Mouse (Mus musculus) retina, postnatal 1 day (tissue): ENCODE data around the gene Kif26b.

ENCODE experiments used
- DNase-seq: peaks from one replicate; pipeline ENCODE4 v3.0.0-alpha.2; 2012

Kif26b gene

DNA sequence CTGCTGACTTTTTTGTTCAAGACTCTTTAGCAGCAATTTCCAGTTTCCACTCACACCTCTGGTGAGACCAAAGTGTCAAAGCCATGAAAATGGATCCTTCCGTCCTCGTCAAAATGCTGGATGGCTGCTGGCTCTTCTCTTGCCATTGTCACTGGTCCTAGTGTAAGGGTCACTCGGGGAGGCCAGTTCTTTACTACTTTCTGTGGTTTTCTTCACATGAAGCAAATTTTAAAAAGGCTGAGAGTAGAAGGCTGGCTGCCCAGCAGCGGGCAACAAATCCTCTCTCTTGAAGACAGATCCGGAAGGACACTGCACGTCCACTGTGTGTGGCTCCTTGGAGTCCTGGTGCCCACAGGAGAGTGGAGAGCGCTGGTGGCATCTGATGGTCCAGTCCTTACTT, 265.9 kb downstream of the Kif26b start:
- no peak for DNase-seq

DNA sequence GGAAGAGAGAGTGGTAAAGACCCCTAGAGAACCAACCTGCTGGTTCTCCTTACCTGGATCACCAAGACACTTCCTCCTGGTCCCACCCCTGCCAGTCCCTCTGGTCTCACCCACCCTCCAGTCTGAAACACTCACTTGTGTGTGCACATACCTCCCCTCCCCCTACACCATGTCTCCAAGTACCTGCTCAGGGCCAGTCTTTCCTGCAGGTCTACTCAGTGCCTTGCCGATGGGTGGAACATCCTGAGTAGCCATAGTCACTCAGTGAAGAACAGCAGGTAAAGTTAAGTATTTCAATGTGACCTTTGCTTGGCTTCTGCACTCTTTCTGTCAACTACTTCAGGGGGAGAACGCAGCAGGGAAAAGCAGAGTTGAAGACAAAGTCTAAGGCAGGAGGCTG, 268.5 kb downstream of the Kif26b start:
- DNase-seq: no peak

DNA sequence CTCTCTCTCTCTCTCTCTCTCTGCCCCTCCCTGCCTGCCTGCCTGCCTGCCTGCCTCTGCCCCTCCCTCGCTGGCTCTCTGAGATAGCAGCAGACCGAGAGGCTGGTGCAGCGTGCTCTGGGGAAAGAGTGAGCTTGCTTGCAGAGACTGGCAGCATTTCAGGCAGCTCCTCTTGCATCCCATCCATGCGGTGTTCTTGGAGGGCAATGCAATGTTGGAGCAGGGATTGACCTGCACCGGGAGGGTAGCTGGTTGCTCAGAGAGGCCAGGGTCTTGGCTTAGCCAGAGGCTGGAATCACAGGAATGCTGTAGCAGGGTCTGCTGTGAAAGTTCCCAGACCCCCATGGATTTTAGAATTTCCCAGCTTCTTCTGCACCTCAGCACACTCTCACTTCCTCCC, 269.4 kb downstream of the Kif26b start:
- peak; percentile 47 for DNase-seq

DNA sequence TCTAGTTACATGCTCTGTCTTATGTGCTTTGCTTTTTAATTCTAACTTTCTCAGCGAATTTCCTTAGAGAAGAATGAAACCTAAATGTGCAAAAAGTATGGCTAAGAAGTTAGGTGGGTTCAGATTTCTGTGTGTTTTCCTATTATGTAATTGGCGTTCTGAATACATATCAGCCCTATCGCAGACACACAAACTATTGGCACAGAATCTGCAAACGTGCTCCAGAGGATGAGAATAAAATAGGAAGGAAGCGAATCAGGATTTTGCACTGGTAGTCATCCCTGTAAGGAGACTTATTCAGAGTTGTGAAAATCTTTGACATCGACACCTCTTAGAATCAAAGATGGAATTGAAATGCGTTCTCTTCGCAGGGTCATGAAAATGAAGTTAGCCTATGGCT, 270.0 kb downstream of the Kif26b start:
- no peak for DNase-seq

DNA sequence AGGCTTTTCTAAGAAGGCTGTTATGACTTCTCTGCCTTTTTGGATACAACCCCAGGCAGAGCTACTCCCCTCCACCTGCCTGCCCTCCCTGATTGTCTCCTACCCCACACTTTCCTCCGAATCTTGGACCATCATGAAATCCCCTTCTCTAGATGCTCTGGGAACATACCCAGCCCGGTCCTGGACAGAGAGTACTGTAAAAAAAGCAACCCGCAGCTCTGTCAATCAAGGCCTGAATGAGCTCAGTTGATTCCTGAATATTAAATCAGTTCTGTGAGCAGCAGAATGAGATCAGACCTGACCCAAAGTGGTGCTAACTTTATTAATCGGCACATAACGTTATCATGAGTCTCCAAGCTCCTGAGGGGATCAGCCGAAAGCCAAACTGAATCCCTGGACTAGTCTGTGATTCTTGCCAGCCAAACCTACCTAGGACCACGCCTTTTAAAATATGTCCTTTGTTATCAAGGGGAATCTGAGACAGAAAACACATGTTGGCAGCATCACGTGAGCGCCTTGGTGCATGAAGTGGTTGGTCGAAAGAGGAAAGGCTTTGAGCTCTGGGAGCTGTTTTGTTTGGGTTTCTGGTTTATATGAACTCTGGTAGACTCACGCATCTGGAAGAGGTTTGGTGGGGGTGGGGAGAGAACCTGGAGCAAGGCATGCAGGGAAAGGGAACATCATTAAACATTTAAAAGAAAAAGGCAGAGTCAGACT, 271.1 kb downstream of the Kif26b start:
- DNase-seq: no peak

DNA sequence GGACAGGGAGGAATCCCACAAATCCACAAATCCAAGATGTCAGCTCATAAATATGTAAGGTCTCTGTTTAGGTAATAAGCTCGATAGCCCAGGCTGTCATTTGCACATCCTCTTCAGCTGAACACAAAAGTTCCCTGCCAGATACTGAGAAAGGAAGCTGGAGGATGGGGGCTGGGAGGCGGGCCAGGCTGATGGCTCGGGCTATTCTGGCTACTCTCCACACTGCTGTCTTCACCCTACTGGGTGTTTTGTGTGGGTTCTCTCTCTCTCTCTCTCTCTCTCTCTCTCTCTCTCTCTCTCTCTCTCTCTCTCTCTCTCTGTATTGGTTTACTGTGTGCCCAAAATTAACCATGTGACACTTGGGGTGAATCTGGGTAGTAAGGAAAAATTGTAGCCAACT, 274.2 kb downstream of the Kif26b start:
- no peak for DNase-seq

DNA sequence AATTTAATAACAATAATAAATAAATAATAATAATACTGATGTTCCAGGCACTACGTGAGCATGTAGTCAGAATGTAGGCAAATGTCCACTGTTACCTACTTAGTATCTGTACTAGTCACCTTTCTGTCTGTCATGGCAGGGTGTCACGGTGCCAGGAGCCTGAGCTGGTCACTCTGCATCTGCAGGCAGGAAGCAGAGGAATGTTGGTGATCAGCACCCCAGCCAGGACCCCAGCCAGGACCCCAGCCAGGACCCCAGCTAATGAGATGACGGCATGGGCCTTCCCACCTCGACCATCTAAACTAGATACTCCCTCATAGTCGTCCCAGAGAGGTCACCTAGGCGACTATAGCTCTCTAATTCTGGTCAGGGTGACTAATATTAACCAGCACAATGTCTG, 288.6 kb downstream of the Kif26b start:
- DNase-seq: no peak

DNA sequence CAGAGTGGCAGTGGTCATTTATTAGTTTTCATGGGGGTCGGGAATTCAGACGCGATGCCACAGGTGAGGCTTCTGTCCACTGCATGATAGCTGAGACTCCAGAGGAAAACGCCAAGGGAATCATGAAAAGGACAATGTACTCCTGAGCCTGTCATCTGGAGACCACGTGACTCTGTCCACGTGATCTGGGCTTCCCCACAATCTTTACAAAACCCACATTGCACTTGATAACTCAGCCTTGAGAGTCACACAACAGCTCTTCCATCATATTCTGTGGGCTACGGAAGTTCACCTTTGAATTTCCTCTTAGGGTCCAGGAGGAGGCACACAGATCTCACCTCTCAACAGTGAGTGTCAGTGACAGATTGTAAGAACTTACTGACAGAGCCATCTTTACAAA, 290.1 kb downstream of the Kif26b start:
- no peak for DNase-seq

DNA sequence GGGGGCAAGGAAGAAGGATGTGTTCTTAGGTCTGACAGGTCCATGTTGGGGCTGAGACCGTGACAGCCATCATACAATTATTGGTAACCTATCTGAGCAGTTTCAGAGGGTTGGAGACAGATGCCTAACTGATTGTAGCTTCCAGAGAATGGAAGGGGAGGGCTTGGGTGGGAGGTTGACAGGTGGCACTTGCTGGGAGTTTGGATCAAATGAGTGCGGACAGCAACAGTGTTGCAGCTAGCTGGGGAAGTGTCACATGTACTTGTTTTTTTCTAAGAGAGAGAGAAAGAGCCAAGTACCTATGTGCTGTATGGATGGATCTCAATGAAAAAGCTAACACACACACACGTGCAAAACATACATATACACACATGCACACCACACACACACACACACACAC, 291.2 kb downstream of the Kif26b start:
- no peak for DNase-seq

DNA sequence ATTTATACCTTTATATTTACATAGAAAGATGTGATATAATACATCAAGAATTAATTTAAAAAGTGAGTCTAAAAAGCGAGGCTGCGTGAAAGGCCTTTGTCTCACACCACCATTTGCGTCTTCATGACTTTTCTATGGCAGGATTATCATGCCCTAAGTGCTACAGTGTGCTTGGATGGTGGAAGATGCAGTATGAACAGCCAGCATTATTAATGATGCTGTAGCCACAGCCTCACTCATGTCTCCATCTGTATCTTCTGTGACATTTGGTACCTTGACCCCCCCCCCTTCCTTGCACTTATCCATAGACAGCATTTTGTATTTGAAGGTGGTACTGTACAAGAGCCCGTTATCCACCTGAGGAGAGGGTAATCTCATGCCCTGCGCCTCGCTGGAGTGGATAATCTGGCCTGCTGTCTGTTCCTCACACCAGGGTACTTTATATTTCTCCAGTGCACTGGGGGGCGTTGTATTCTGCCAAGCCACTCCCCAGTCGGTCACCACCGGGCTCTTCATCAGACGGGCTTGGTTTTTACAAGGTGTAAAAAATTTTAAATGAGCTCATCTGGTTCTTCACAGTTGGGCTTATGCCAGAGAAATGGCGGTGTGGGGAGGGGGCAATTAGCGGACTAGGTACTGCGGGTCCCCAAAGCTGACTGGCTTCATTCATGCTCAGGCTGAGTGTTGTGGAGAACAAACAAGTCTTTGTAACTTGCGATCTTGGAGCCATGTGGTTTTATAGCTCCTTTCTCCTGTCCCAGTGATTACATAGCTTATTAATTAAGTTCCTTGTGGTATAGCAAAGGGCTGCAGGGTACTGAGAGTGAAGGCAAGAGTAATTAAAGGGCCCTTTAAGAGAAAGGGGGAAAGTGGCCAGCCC, 291.9 kb downstream of the Kif26b start:
- peak; percentile 93 for DNase-seq

DNA sequence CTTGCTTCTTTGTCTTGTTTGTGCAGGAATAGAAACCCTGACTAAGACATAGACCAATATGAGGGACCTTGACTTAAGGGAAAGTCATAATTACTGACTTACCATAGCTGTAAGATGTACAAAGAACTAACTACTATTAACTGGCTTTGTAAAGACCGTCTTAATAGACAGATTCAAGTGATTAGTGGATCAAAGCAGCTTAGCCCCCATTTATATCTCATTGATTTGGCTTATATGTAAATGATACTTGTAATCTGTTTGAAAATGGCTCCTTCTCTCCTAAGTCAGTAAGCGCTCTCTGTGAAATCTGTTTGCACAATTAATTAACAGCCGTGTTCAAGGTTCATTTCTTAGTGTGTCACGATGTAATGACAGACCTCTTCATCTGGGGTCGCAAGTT, 295.9 kb downstream of the Kif26b start:
- DNase-seq: peak; percentile 85

DNA sequence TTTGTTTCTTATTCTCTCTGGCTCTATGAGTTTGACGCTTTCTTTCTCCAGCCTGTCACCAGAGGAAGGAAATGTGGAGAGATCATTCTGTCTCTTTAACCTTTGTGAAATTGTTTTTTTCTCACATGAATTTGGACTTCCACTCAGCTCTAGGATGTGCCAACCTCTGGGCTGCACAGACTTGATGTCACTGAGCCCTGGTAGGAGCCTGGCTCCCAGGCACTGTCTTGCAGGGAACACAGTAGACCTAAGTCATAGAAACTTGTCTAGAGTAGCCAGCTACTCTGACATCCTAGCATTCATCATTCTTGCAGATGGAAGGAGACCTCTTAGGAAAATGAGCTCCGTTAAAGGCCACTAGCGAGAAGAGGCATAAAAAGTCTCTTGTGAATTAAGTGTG, 298.3 kb downstream of the Kif26b start:
- DNase-seq: no peak

DNA sequence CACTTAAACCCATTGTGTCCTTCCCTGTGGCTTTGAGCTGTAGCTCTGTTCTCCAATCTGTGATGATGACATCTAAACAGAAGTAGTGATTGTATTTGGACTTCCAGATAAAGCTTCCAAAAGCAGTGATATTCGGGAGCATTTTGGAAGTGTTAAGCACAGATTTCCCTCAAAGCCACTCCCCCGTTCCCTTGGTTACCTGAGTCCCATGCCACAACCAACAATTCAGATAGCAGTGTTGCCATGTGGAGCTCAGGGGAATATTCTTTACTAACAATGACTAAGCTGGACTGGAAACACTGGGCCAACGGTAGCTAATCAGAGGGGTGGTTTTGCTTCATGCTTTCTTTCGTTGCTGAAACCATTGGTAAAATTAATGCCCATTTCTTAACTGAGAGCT, 300.5 kb downstream of the Kif26b start:
- no peak for DNase-seq

DNA sequence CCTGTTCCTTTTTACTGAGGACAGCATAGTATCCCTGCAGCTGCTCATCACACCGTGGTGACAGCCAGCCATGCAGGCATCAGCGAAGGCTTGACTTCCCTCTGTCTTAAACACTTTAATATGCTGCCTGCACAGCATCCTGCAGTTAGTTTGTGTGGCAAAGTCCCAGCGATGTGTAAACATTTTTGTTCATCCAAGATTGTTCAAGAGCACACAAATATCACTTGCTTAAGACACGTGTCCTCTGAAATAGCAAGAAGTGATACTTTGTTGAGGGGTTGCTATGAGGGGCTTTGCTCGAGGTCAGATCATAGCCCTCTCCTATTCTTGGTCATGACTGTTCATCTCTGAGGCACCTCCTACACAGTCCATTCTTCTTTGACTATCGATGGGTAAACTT, 303.6 kb downstream of the Kif26b start:
- DNase-seq: no peak

DNA sequence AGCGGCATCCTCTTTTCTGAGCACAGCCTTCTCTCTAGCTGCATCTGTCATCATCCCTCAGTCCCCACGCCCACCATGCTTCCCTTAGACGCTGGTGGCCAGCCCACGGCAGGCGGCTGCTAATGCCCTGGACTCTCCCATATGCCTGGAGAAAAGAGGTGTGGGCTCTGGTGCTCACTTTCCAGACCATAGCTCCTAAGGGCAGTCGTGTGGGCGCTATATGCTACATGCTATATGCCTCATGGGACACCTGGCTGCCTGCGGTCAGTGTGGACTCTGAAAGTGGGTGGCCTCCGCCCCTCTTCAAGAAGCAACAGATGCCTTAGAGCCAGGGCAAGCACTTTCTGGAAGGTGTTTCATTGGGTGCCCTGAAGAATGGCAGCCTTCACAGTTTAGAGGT, 306.9 kb downstream of the Kif26b start:
- DNase-seq: no peak

DNA sequence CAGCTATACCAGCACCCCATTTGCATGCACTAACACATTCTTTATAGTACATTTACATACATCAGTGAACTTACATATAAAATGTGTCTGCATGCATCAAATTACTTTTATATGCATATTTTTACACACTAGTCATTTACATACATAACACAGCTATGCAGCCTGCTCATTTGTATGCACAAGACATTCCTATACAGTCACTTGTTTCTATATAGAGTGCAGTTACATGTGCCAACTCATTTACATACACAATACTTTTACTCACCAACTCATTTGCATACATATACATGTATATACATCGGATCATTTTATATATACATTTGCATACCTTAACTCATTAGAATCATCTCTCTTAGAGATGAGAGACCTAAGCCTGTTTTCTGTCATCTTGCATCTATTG, 308.1 kb downstream of the Kif26b start:
- DNase-seq: no peak

DNA sequence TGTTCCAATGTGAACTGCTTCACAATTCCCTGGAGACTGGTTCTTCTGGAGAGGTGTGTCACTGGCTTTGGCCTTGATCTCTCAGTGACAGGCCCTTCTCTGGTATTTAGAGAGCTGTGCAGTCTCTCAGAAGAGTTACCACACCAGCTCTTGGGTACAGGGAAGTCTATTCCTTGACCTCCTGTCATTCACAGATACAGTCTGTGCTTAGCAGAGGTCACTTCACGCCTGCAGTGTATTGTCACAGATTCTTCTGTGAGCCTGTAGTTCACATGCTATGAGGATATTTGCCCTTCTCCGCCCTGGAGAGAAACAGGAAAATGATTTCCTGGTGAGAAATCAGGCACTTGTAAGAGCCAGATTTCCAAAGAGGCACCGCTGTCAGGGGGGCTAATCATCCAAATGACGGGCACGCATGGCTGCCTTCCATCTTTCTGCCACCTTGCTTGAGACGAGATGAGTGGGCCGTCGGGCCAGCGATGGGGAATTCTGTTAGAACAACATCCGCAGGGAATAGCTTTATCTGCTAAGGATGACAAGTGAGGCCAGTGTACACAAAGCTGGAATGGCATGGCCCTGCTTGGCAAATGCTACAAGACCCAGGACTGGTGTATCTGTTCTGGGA, 309.9 kb downstream of the Kif26b start:
- peak; percentile 34 for DNase-seq

DNA sequence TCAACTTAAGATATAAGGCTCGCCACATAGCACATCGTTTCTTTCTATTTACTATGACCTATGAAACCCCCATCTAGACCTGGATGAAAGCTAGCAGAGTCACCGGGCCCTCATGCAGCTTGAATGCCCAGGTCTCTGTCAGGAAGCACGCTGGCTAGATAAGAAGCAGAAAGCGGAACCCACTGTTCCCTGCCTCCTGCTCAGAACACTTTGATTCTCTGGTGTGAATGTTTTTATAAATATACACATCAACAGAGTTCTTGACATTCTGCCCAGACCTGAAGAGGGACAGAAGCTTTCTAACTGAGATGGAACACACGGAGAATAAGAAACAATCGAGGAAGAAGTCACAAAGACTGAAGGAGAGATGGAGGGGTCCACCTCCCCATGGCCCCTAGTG, 311.4 kb downstream of the Kif26b start:
- no peak for DNase-seq

DNA sequence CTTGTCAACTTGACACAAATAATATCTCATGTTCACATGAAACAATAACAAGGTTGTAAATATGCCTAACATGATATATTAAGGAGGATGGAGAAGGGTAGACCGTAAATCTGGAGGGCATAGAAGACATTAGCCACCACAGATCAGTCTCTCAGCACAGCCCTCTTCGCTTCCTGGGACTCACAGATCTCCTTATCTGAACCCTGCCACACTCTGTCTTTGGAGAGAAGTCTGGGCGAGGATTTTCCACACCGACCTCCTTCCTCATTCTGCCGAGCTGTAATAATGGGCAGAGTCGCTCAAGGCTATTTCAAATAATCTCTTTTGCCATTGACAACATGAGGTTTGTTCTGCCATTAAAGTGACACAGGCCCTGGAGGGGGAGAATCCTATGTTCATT, 315.9 kb downstream of the Kif26b start:
- no peak for DNase-seq

DNA sequence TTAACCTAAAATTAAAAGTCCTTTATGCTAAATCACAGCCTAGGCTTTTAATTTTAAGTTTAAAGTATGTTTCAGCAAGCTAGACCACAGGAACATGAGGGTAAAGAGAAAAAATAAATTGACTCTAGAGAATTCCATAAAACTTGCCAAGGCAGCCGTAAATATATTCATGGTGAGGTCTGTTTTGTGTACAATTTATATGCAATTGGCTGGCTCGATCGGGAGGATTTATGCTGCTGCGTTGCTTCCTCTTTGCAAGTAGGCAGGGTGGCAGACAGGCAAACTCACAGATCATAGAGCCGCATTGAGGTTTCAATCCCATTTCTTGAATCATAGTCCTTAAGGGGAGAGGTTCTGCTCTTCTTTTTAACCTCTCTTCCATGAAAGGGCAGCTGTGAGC, 318.6 kb downstream of the Kif26b start:
- no peak for DNase-seq

DNA sequence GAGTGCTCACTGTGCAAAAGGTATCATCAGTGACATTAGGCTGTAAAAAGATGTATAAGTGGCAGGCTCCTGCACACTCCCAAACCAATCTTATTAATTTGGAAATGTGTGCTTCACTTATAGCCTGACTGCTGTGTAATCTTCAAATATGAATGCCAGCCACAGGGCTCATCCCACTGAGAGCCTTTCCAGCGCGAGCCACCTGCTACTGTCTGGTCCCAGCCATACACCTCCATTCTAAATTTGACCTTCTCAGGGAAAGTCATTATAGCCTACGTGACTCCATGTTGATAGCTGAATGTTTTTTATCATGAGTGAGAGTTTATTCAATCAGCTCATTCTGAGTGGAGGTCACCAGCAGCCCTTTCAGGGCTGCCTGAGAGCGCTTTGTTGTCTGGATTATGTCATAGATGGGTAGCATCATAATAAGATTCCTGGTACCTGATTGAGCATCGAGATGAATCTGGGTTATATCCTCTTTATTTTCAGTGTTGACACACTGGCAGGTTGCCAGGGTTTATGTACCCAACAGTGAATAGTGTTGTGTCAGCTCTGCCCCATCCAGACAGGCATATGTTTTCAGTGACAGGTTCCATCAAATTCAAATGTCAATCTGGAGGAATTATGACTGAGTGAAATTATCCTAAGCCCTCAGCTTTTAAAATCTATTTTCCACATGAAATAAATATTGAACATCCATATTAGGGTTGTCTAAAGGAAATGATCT, 319.6 kb downstream of the Kif26b start:
- peak; percentile 55 for DNase-seq

DNA sequence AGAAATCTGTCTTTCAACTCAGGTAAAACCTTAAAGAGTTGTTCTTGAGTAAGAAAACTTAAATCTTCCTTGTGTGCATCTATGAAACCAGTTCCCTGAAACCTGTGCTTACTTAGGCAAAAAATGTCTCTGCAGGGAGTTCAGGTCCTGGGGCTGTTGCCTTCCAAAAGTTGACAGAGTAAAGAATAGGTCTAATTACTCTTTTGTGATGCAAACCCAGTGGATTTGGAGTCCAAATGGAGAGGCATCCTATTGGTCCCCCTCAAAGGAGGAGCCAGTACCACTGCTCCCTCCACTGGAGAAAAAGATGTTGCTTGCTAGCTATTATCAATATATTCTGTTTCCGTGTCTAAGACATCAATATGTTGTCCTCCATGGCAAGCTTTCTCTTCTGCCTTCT, 321.6 kb downstream of the Kif26b start:
- no peak for DNase-seq

DNA sequence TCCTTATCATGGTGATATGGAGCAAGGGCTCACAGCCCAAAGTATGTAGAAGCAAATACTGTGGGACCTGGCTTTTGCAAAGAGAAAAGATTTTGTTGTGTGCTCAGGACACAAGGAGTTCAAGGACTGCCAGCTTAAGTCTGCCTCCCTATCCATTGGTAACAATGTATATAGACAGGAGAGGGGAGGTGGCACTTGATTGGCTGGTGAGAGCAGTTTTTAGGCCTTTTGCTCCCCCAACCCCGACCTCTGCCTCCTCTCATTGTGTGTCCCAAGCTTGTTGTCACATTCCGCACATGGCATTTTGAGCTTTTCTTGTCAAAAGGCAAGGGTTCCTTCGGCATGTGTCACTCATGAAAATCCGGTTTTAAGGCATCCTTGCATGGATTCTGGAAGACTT, 326.0 kb downstream of the Kif26b start:
- no peak for DNase-seq
